Mouse (Mus musculus) cerebellum, adult 2 months (tissue): Measurements from ENCODE around the gene Cd300lg.

Experiments used
- CTCF ChIP-seq: fragments of 200-500 bp; IDR thresholded peaks from 2 replicates; pipeline ENCODE4 v1.5.1; 2011; ENCODE audit warnings: low read depth, mild to moderate bottlenecking, control low read depth, low read length, moderate library complexity, borderline replicate concordance; ENCODE audit not compliant: insufficient read depth
- POLR2A ChIP-seq: fragments of 200-500 bp; IDR thresholded peaks from 2 replicates; pipeline ENCODE4 v1.6.1; 2011; ENCODE audit warnings: low read length, control low read depth, borderline replicate concordance; ENCODE audit not compliant: insufficient read depth

DNA sequence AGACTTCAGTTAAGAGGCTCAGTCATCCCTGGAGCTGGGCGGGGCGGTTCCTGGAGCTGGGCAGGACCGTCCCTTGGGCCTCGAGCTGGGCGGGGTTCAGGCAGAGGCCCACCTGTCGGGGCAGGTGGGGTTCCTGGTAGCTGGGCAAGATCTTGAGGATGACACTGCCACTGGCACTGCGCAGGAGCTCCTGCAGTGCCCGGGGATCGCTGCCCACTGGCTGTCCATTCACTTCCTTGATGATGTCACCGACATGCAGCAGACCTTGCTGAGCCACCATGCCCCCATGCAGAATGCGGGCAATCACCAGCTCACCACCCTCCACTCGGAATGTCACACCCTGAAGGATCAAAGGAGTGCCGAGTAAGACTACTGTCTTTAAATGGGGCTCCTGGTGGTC, 21.8 kb downstream of the Cd300lg start:
- TF ChIP-seq POLR2A (no peak), CTCF (no peak)
